Mouse (Mus musculus) midbrain, embryonic 12.5 days (tissue): ENCODE results near the gene Cel. TPM values are rescaled to one million over a fixed set of nuclear protein-coding genes. Genes with fewer than 3 reads are reported as not detected.

ENCODE experiments used
- ATAC-seq: fragments of 200-750 bp; cut with Nextera tagmentation; 2 replicates; pipeline ENCODE4 v1.8.0; 2017; ENCODE audit warnings: low read depth, moderate TSS enrichment, moderate library complexity; ENCODE audit not compliant: low FRiP score
- H3K27ac ChIP-seq: fragments of 300-500 bp; sonication (generic); replicated peaks from 2 replicates; pipeline ENCODE4 v1.5.1; 2016; ENCODE audit warnings: mild to moderate bottlenecking
- H3K27me3 ChIP-seq: fragments of 300-500 bp; sonication (generic); 2 replicates; pipeline ENCODE4 v1.6.1; 2016; ENCODE audit warnings: mild to moderate bottlenecking
- H3K36me3 ChIP-seq: fragments of 300-500 bp; sonication (generic); 2 replicates; pipeline ENCODE4 v1.6.1; 2016
- H3K4me1 ChIP-seq: fragments of 300-500 bp; sonication (generic); 2 replicates; pipeline ENCODE4 v1.6.1; 2016
- H3K4me2 ChIP-seq: fragments of 300-500 bp; sonication (generic); replicated peaks from 2 replicates; pipeline ENCODE4 v1.6.1; 2016; ENCODE audit warnings: mild to moderate bottlenecking, moderate library complexity
- H3K4me3 ChIP-seq: fragments of 300-500 bp; sonication (generic); 2 replicates; pipeline ENCODE4 v1.5.1; 2016; ENCODE audit warnings: mild to moderate bottlenecking
- H3K9ac ChIP-seq: fragments of 300-500 bp; sonication (generic); replicated peaks from 2 replicates; pipeline ENCODE4 v1.6.1; 2016; ENCODE audit warnings: mild to moderate bottlenecking, moderate library complexity
- H3K9me3 ChIP-seq: fragments of 300-500 bp; sonication (generic); 2 replicates; pipeline ENCODE4 v1.6.1; 2016; ENCODE audit warnings: mild to moderate bottlenecking
- WGBS: fragments of 180-500 bp; shearing (Covaris S2); methylation state at CpG from one replicate; pipeline ENCODE4 v1.1.7; 2016; 5-methylcytosine and 5-hydroxymethylcytosine counted together
- polyA plus RNA-seq: library from polyadenylated mRNA; unstranded; fragments of >200 nt; fragmentation: Nextera tagmentation; extraction: Ambion mirVana; gene quantifications from 2 replicates; pipeline ENCODE4 v1.2.1, GENCODE M21; 2016

The Cel gene
- polyA plus RNA-seq, 1 experiment from 2014 or later = not detected

- Histone ChIP-seq H3K27me3 (no peaks in the 10 kb centered on the region), H3K4me1 (peaks cover 95% of the 10 kb centered on the region), H3K27ac (peak overlapping the region; percentile 76; the same call in 1 of the 2 replicates), H3K4me2 (peak overlapping the region; percentile 86; the same call in 1 of the 2 replicates), H3K36me3 (peaks cover 3% of the 10 kb centered on the region; the same call in 1 of the 2 replicates), H3K9ac (peak overlapping the region; percentile 72; the same call in 1 of the 2 replicates), H3K9me3 (no peaks in the 10 kb centered on the region), H3K4me3 (no peak overlapping the region)
- no peak for ATAC-seq
- WGBS = 48% methylated on average over 7 of the region's 7 CpGs
Measured at GRCm38 (mm10) chr2:28535650-28536049, 27.6 kb downstream of the Cel start.

DNA sequence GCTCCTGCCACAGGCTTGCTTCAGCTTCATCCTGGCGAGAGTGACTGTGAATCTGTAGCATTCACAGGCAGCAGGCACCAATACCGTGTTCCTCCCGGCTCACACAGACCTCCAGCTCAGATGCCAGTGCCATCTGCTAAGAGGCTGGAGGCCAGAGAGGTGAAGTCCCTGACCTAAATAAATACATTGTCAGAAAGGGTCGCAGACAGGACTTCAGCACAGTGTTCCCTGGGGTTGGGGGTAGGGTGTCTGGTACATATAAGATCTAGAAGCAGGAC lies 28.0 kb downstream of the Cel start:
- peaks cover 96% of the 10 kb centered on the region for H3K4me1 ChIP-seq
- H3K4me2 ChIP-seq = peak overlapping the region; percentile 86
- WGBS = 41% methylated on average over 4 of the region's 4 CpGs
- H3K36me3 ChIP-seq = 0 out of 2 replicates have a peak, but pooled peaks cover under 1% of the 10 kb centered on the region
- H3K4me3 ChIP-seq = no peak overlapping the region
- peak overlapping the region; percentile 72; the same call in 1 of the 2 replicates for H3K9ac ChIP-seq
- ATAC-seq = no peak
- no peaks in the 10 kb centered on the region for H3K9me3 ChIP-seq
- no peaks in the 10 kb centered on the region for H3K27me3 ChIP-seq
- peak overlapping the region; percentile 76 for H3K27ac ChIP-seq

GRCm38 (mm10) chr2:28534436-28535262 lies 28.6 kb downstream of the Cel start:
- WGBS = 31% methylated on average over 11 of the region's 11 CpGs
- Histone ChIP-seq H3K4me1 (peaks cover 96% of the 10 kb centered on the region), H3K4me3 (peak overlapping the region; percentile 19), H3K4me2 (peak overlapping the region; percentile 86), H3K27ac (peak overlapping the region; percentile 76), H3K9ac (peak overlapping the region; percentile 72), H3K9me3 (no peaks in the 10 kb centered on the region), H3K36me3 (no peaks in the 10 kb centered on the region), H3K27me3 (no peaks in the 10 kb centered on the region)
- ATAC-seq = no peak

DNA sequence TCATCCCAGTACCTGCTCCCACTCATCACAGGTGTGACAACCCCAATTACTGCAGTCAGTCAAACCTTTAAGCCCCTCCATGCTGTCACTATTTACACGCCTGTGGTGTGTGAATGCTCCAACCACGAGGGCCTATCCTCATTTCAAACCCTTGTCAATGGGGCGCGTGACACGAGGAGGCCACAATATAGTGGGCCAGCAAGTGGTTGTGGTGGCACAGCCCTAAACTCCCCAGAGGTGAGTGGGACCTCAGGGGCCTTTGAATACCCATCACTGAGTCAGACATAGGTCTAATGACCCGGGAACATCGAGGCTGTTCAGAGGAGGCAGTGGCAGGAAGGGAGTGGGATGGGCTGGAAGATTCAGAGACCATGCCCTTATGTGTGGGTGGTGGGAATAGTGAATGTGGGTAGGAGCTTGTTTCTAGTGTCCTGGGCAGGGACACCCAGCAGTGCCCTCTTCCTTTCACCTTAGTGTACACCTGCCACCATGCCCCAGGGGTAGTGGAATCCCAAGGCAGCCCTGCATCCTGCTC lies 29.2 kb downstream of the Cel start:
- Histone ChIP-seq H3K4me2 (peak overlapping the region; percentile 86), H3K9me3 (no peaks in the 10 kb centered on the region), H3K4me1 (peaks cover 95% of the 10 kb centered on the region), H3K27me3 (no peaks in the 10 kb centered on the region), H3K4me3 (peak overlapping the region; percentile 53), H3K27ac (peak overlapping the region; percentile 76), H3K9ac (peak overlapping the region; percentile 72), H3K36me3 (no peaks in the 10 kb centered on the region)
- 0 out of 2 replicates have a peak, but pooled peaks have one; percentile 3 for ATAC-seq
- 67% methylated on average over 7 of the region's 7 CpGs for WGBS

GRCm38 (mm10) chr2:28532938-28533771 lies 30.0 kb downstream of the Cel start:
- peak overlapping the region; percentile 53 for H3K4me3 ChIP-seq
- H3K9me3 ChIP-seq = no peaks in the 10 kb centered on the region
- 3% methylated on average over 49 of the region's 49 CpGs for WGBS
- no peaks in the 10 kb centered on the region for H3K27me3 ChIP-seq
- peak overlapping the region; percentile 86 for H3K4me2 ChIP-seq
- H3K27ac ChIP-seq = peak overlapping the region; percentile 76
- no peaks in the 10 kb centered on the region for H3K36me3 ChIP-seq
- H3K4me1 ChIP-seq = peaks cover 94% of the 10 kb centered on the region
- H3K9ac ChIP-seq = peak overlapping the region; percentile 72
- ATAC-seq = peak; percentile 87

GRCm38 (mm10) chr2:28530311-28530710 lies 32.9 kb downstream of the Cel start:
- 56% methylated on average over 7 of the region's 7 CpGs for WGBS
- Histone ChIP-seq H3K27me3 (no peaks in the 10 kb centered on the region), H3K9ac (peak overlapping the region; percentile 11; the same call in 1 of the 2 replicates), H3K27ac (0 out of 2 replicates have a peak overlapping the region, but pooled peaks have one; percentile 1), H3K9me3 (no peaks in the 10 kb centered on the region), H3K4me1 (peaks cover 89% of the 10 kb centered on the region), H3K36me3 (no peaks in the 10 kb centered on the region), H3K4me2 (no peak overlapping the region), H3K4me3 (no peak overlapping the region)
- no peak for ATAC-seq

DNA sequence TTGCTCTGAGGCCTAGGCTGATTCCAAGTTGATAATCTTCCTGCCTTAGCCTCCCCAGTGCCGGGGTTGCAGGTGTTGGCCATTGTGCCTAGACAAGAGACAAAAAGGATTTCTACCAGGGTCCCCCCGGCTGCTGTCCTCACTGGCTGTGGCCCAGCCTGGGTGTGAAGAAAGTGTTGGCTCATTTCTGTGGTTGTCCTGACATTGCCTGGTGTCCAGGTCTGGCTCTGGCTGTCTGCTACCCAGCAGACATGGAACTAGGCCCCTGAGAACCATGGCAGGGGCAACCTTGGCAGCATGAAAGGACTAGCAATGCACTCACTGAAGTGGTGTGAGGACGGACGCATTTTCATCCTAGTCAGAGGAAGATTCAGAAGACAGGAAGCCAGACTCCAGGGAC lies 33.3 kb downstream of the Cel start:
- H3K9ac ChIP-seq = 0 out of 2 replicates have a peak overlapping the region, but pooled peaks have one; percentile 20
- no peaks in the 10 kb centered on the region for H3K9me3 ChIP-seq
- peaks cover 89% of the 10 kb centered on the region for H3K4me1 ChIP-seq
- H3K27me3 ChIP-seq = no peaks in the 10 kb centered on the region
- no peak for ATAC-seq
- no peak overlapping the region for H3K27ac ChIP-seq
- no peak overlapping the region for H3K4me3 ChIP-seq
- H3K36me3 ChIP-seq = no peaks in the 10 kb centered on the region
- no peak overlapping the region for H3K4me2 ChIP-seq
- WGBS = 74% methylated on average over 4 of the region's 4 CpGs

DNA sequence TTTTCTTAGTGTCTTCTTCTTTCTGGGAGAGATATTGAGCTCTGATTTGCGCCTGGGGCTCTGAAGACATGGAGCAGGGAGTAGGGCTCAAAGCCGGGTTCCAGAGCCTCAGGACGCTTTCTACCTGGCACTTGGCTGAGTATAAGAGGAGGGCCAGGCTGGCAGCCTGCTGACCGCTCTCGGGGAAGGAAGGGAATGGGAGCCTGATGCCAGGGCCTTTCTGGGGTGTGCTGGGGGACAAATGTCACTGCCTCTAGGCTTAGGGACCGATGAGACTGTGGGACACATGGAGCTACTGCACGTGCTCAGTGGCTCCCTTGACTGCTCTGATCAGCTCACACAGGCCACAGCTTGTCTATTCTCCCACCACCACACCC lies 34.9 kb downstream of the Cel start:
- H3K4me1 ChIP-seq = peaks cover 88% of the 10 kb centered on the region
- no peak overlapping the region for H3K27ac ChIP-seq
- no peaks in the 10 kb centered on the region for H3K9me3 ChIP-seq
- no peak overlapping the region for H3K4me3 ChIP-seq
- no peak for ATAC-seq
- no peaks in the 10 kb centered on the region for H3K27me3 ChIP-seq
- peak overlapping the region; percentile 20; the same call in 1 of the 2 replicates for H3K9ac ChIP-seq
- WGBS = 90% methylated on average over 7 of the region's 7 CpGs
- H3K36me3 ChIP-seq = no peaks in the 10 kb centered on the region
- H3K4me2 ChIP-seq = no peak overlapping the region

GRCm38 (mm10) chr2:28527436-28528353 lies 35.5 kb downstream of the Cel start:
- Histone ChIP-seq H3K9ac (peak overlapping the region; percentile 20; the same call in 1 of the 2 replicates), H3K9me3 (no peaks in the 10 kb centered on the region), H3K27ac (peak overlapping the region; percentile 25; the same call in 1 of the 2 replicates), H3K4me1 (peaks cover 82% of the 10 kb centered on the region), H3K4me3 (no peak overlapping the region), H3K4me2 (no peak overlapping the region), H3K27me3 (no peaks in the 10 kb centered on the region), H3K36me3 (no peaks in the 10 kb centered on the region)
- 87% methylated on average over 20 of the region's 20 CpGs for WGBS
- no peak for ATAC-seq

- peak; percentile 28; the same call in 1 of the 2 replicates for ATAC-seq
- Histone ChIP-seq H3K4me2 (peak overlapping the region; percentile 25), H3K4me1 (peaks cover 68% of the 10 kb centered on the region), H3K27me3 (no peaks in the 10 kb centered on the region), H3K9me3 (no peaks in the 10 kb centered on the region), H3K4me3 (no peak overlapping the region), H3K36me3 (no peaks in the 10 kb centered on the region), H3K9ac (peak overlapping the region; percentile 45), H3K27ac (peak overlapping the region; percentile 90)
- WGBS = 41% methylated on average over 11 of the region's 12 CpGs
Measured at GRCm38 (mm10) chr2:28525943-28526876, 37.0 kb downstream of the Cel start.
